Mouse (Mus musculus): Measurements from ENCODE around the gene Calr. TPM values are rescaled to one million over a fixed set of nuclear protein-coding genes. Genes with fewer than 3 reads are reported as not detected.

The Calr gene
- polyA plus RNA-seq, 1 experiment from 2014 or later, result 747 TPM

DNA sequence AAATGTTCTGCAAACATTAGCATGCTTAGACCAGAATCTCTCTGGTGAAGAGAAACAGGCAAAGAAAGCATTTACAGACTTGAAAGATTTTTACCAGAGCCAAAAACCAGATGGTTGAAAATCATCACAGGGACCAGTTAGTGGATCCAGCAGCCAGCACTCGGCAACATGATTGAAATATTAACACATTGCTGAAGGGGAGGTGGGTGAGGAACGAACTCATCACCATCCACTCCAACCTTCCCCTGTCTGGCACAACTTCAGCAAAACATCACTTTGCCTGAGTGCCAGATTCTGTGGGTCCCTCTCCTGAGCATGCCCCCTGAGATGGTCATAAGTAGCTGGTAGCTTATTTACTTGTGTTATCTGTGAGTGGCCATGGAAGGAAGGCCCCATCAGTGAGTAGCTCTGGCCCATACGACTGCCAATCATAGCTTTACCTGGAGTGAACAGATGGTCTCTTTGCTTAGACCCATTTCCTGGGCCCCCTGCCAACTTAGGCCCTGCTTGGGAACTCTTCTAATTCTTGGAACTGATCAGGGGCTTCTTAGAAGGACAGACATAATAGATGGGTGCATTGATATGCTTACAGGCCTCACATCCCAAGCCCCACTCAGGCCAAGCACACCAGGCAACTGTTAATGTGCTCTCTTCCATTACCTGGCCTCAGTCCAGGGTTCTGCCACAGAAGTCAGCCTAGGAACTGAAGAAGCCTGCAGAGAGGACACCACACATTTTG is 30.7 kb upstream of the Calr start:
- WGBS, result 95% methylated on average over 3 of the region's 3 CpGs
- no peak overlapping the region for H3K27ac ChIP-seq (ENCODE audit: low read depth, low read length)
- DNase-seq (ENCODE audit: low spot score, missing footprints), result peak; percentile 23
- H3K9ac ChIP-seq (ENCODE audit: low read length), result no peak overlapping the region
- H3K4me3 ChIP-seq (ENCODE audit: low read depth, low read length), result no peak overlapping the region
- no peak overlapping the region for H3K4me2 ChIP-seq
- no peaks in the 10 kb centered on the region for H3K9me3 ChIP-seq (ENCODE audit: control insufficient read depth, low read length)
- no peak for ATAC-seq (ENCODE audit: low FRiP score)
- peaks cover 2% of the 10 kb centered on the region for H3K27me3 ChIP-seq (ENCODE audit: control insufficient read depth, insufficient read depth, low read length)
- H3K4me1 ChIP-seq (ENCODE audit: control insufficient read depth, insufficient read depth, low read length), result peaks cover 1% of the 10 kb centered on the region; the same call in 1 of the 2 replicates
- H3K36me3 ChIP-seq (ENCODE audit: control insufficient read depth, insufficient read depth, low read length), result no peaks in the 10 kb centered on the region

DNA sequence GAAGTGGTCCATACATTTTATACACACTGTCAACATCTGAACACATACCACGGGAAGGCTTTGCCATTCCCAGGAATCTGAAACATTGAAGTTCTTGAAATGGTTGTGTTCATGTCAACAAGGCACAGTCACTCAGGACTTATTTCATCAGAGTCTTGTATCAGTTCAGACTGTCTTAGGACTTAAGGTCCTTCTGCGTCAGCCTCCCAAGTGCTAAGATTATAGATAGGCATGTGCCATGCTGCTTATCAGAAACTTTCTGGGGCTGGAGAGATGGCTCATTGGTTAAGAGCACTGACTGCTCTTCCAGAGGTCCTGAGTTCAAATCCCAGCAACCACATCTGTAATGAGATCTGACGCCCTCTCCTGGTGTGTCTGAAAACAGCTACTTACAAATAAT is 27.6 kb upstream of the Calr start:
- DNase-seq (ENCODE audit: low spot score, missing footprints), result peak; percentile 47
- H3K4me2 ChIP-seq, result no peak overlapping the region
- H3K4me1 ChIP-seq (ENCODE audit: control insufficient read depth, insufficient read depth, low read length), result peaks cover 6% of the 10 kb centered on the region; the same call in 1 of the 2 replicates
- H3K9me3 ChIP-seq (ENCODE audit: control insufficient read depth, low read length), result no peaks in the 10 kb centered on the region
- H3K4me3 ChIP-seq (ENCODE audit: low read depth, low read length), result no peak overlapping the region
- H3K27me3 ChIP-seq (ENCODE audit: control insufficient read depth, insufficient read depth, low read length), result peaks cover 8% of the 10 kb centered on the region
- ATAC-seq (ENCODE audit: low FRiP score), result no peak
- no peaks in the 10 kb centered on the region for H3K36me3 ChIP-seq (ENCODE audit: control insufficient read depth, insufficient read depth, low read length)
- WGBS, result 96% methylated on average over 3 of the region's 3 CpGs
- no peak overlapping the region for H3K27ac ChIP-seq (ENCODE audit: low read depth, low read length)
- H3K9ac ChIP-seq (ENCODE audit: low read length), result no peak overlapping the region

DNA sequence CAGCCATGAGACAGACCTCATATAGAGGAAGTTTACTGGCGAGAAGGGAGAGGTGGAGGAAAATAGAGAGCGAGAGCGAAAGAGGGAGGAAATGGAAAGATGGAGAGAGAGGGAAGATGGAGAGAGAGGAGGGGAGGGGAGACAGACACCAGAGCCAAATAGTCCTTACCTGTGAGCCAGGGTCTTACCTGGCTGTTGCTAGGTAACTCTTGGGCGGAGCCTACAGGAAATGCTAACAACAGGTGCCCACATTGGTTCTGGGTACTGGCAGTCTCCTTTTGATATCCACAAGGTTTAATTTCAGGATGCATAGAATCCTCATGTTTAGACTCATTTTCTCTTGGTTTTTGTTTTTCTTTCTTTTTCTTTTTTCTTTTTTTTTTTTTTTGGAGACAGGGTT is 26.3 kb upstream of the Calr start:
- peak overlapping the region; percentile 31; the same call in 1 of the 2 replicates for H3K4me3 ChIP-seq (ENCODE audit: low read depth, low read length)
- no peak for ATAC-seq (ENCODE audit: low FRiP score)
- H3K27me3 ChIP-seq (ENCODE audit: control insufficient read depth, insufficient read depth, low read length), result peaks cover 8% of the 10 kb centered on the region
- H3K4me1 ChIP-seq (ENCODE audit: control insufficient read depth, insufficient read depth, low read length), result peaks cover 6% of the 10 kb centered on the region; the same call in 1 of the 2 replicates
- H3K27ac ChIP-seq (ENCODE audit: low read depth, low read length), result no peak overlapping the region
- H3K9ac ChIP-seq (ENCODE audit: low read length), result no peak overlapping the region
- no peak for DNase-seq (ENCODE audit: low spot score, missing footprints)
- H3K4me2 ChIP-seq, result peak overlapping the region; percentile 71
- WGBS, result 80% methylated on average over 4 of the region's 4 CpGs
- no peaks in the 10 kb centered on the region for H3K9me3 ChIP-seq (ENCODE audit: control insufficient read depth, low read length)
- peaks cover 3% of the 10 kb centered on the region; the same call in 1 of the 2 replicates for H3K36me3 ChIP-seq (ENCODE audit: control insufficient read depth, insufficient read depth, low read length)

DNA sequence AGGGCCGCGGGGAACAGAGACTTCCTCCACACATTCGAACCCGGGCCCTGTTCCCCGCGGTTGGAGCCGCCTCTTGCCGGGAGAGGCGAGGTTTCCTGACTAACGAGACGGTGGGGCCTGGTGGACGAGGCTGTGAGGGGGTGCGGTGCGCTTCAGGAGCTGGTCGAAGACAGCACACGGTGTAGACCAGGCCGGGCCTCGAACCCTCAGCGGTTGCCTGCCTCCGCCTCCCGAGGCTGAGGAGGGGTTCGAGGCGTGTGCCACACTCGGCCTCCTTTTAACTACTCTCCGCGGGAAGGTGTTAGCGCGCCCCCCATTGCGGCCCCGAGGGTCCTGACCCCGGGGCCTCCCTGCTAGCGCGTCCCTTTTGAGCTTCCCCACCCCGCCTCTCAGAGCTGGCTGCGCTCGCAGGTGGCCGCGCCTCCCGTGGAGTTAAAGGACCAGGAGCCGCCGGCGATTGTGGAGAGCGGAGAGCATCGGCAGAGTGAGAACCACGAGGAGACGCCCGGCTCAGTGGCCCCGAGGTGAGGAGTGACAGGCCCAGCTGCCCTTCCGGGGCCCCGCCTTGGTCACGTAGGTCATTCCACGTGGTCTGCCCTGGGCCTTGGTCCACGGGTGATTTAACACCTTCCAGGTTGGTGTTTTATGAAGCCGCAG is 25.7 kb upstream of the Calr start:
- H3K4me1 ChIP-seq (ENCODE audit: control insufficient read depth, insufficient read depth, low read length), result peaks cover 6% of the 10 kb centered on the region; the same call in 1 of the 2 replicates
- 4% methylated on average over 54 of the region's 54 CpGs for WGBS
- H3K27ac ChIP-seq (ENCODE audit: low read depth, low read length), result no peak overlapping the region
- peak overlapping the region; percentile 31 for H3K4me3 ChIP-seq (ENCODE audit: low read depth, low read length)
- H3K27me3 ChIP-seq (ENCODE audit: control insufficient read depth, insufficient read depth, low read length), result peaks cover 8% of the 10 kb centered on the region
- peak overlapping the region; percentile 66 for H3K9ac ChIP-seq (ENCODE audit: low read length)
- DNase-seq (ENCODE audit: low spot score, missing footprints), result peak; percentile 92
- no peaks in the 10 kb centered on the region for H3K9me3 ChIP-seq (ENCODE audit: control insufficient read depth, low read length)
- H3K36me3 ChIP-seq (ENCODE audit: control insufficient read depth, insufficient read depth, low read length), result peaks cover 9% of the 10 kb centered on the region
- H3K4me2 ChIP-seq, result peak overlapping the region; percentile 71
- peak; percentile 75 for ATAC-seq (ENCODE audit: low FRiP score)

DNA sequence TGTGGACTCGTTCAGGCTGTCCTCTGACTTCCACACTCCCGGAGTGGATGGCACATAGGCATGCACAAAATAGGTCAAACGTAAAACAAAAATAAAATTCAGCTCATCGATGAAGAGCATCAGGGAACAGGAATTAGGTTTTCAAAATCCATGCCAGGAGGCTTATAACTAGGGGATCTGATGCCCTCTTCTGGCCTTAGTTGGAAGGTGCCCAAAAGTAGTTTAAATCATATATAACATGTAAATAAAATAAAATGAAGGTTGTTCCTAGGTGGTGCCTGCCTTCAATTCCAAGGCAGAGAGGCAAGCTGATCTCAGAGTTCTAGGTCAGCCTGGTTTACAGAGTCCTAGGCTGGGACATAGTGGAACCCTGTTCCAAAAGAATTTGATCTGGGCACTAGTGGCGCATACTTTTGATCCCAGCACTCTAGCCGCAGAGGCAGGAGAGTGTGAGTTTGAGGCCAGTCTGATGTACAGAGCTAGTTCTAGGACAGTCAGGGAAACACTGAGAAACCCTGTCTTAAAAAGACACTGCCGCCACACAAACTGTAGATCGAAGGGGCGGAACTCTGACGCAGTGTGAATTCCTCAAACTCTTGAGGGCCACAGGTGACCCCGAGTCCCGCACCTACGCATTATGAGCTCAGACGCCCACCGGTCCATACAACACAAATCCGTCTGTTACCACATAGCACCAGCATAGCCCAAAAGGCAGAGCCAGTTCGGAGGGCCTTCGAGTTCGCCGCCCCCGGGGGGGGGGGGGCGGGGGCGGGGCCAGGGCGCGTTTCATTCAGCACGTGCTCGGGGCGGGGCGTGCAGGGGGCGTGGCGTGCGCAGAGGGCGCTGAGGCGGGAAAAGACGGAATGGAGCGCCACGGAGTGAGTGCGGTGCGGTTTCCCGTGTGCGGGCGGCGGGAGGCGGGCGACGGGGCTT is 24.9 kb upstream of the Calr start, which contains the start of gene Syce2:
Gene Syce2 (plus strand): TSS at position 736 of the 933 bp plus-strand sequence.
- Histone ChIP-seq H3K4me2 (peak within 1 kb of the TSS; percentile 71), H3K4me1 (ENCODE audit: control insufficient read depth, insufficient read depth, low read length) (peaks cover 6% of the 10 kb centered on the region; the same call in 1 of the 2 replicates), H3K27me3 (ENCODE audit: control insufficient read depth, insufficient read depth, low read length) (peaks cover 8% of the 10 kb centered on the region), H3K27ac (ENCODE audit: low read depth, low read length) (no peak within 1 kb of the TSS), H3K9me3 (ENCODE audit: control insufficient read depth, low read length) (no peaks in the 10 kb centered on the region), H3K36me3 (ENCODE audit: control insufficient read depth, insufficient read depth, low read length) (peaks cover 16% of the 10 kb centered on the region), H3K9ac (ENCODE audit: low read length) (peak within 1 kb of the TSS; percentile 66), H3K4me3 (ENCODE audit: low read depth, low read length) (peak within 1 kb of the TSS; percentile 31)
- WGBS, result 19% methylated on average over 42 of the region's 46 CpGs
- ATAC-seq (ENCODE audit: low FRiP score), result peak; percentile 73
- DNase-seq (ENCODE audit: low spot score, missing footprints), result peak; percentile 95

DNA sequence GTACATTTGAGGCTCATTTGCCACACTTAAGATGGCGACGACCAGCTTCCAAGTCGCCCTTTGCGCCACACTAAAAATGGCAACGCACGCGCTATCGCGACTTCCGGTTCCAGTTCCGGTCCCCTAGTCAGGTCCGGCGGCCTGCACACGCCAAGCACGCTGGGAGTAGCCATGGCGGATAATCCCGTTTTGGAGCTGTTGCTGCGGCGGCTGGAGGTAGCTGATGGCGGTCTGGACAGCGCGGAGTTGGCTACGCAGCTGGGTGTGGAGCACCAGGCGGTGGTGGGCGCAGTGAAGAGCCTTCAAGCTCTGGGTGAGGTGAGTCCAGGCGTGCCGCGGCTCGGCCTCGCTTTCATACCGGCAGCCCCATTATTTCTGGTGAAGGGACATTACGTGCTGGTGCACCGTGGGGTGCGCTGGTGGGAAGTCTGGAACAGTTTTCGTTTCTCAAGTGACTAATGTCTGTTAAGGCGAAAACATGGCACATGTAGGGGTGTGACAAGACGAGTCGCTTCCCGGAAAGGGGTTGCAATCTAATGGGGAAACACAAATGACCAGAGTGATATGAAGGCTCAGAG is 10.2 kb upstream of the Calr start, which contains the start of gene Farsa:
Gene Farsa (plus strand): TSS at position 126 of the 578 bp plus-strand sequence.
- WGBS, result under 1% methylated on average over 39 of the region's 39 CpGs
- H3K4me2 ChIP-seq, result peak within 1 kb of the TSS; percentile 94
- peak within 1 kb of the TSS; percentile 86 for H3K9ac ChIP-seq (ENCODE audit: low read length)
- DNase-seq (ENCODE audit: low spot score, missing footprints), result peak; percentile 99
- peak; percentile 92 for ATAC-seq (ENCODE audit: low FRiP score)
- peaks cover 11% of the 10 kb centered on the region for H3K4me1 ChIP-seq (ENCODE audit: control insufficient read depth, insufficient read depth, low read length)
- H3K36me3 ChIP-seq (ENCODE audit: control insufficient read depth, insufficient read depth, low read length), result peaks cover 8% of the 10 kb centered on the region; the same call in 1 of the 2 replicates
- H3K27me3 ChIP-seq (ENCODE audit: control insufficient read depth, insufficient read depth, low read length), result no peaks in the 10 kb centered on the region
- no peak within 1 kb of the TSS; the same call in 1 of the 2 replicates for H3K27ac ChIP-seq (ENCODE audit: low read depth, low read length)
- H3K4me3 ChIP-seq (ENCODE audit: low read depth, low read length), result peak within 1 kb of the TSS; percentile 93
- H3K9me3 ChIP-seq (ENCODE audit: control insufficient read depth, low read length), result no peaks in the 10 kb centered on the region

DNA sequence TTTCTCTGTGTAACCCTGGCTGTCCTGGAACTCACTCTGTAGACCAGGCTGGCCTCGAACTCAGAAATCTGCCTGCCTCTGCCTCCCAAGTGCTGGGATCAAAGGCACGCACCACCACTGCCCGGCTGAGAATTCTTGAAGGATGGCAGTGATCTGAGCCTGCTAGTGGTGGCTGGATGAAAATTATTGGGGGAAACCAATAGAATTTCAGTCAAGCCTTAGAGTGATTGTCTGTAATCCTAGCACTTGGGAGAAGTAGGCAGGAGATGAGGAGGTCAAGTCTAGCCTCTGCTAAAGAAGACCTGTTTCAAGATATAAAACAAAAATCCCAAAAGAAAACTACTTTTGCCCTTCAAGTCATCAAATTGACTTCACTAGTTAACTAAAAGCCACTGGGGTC is 9.7 kb upstream of the Calr start:
- Histone ChIP-seq H3K27ac (ENCODE audit: low read depth, low read length) (no peak overlapping the region), H3K36me3 (ENCODE audit: control insufficient read depth, insufficient read depth, low read length) (peaks cover 6% of the 10 kb centered on the region; the same call in 1 of the 2 replicates), H3K4me3 (ENCODE audit: low read depth, low read length) (no peak overlapping the region; the same call in 1 of the 2 replicates), H3K4me1 (ENCODE audit: control insufficient read depth, insufficient read depth, low read length) (peaks cover 11% of the 10 kb centered on the region), H3K9ac (ENCODE audit: low read length) (no peak overlapping the region), H3K9me3 (ENCODE audit: control insufficient read depth, low read length) (no peaks in the 10 kb centered on the region), H3K27me3 (ENCODE audit: control insufficient read depth, insufficient read depth, low read length) (no peaks in the 10 kb centered on the region), H3K4me2 (peak overlapping the region; percentile 94; the same call in 1 of the 2 replicates)
- ATAC-seq (ENCODE audit: low FRiP score), result peak; percentile 52
- no peak for DNase-seq (ENCODE audit: low spot score, missing footprints)
- WGBS, result 87% methylated on average over 3 of the region's 3 CpGs
